Mouse (Mus musculus) embryonic fibroblast, embryonic 13.5 days (primary cell): Measurements from ENCODE around the gene Cabp4.

ENCODE experiments used
- CTCF ChIP-seq: IDR thresholded peaks from 2 replicates; pipeline ENCODE4 v1.5.1; 2011; ENCODE audit warnings: mild to moderate bottlenecking, control low read depth, low read length, moderate library complexity, borderline replicate concordance; ENCODE audit not compliant: insufficient read depth
- POLR2A ChIP-seq: IDR thresholded peaks from 2 replicates; pipeline ENCODE4 v1.6.1; 2011; ENCODE audit warnings: low read depth, mild to moderate bottlenecking, control low read depth, low read length, moderate library complexity

DNA sequence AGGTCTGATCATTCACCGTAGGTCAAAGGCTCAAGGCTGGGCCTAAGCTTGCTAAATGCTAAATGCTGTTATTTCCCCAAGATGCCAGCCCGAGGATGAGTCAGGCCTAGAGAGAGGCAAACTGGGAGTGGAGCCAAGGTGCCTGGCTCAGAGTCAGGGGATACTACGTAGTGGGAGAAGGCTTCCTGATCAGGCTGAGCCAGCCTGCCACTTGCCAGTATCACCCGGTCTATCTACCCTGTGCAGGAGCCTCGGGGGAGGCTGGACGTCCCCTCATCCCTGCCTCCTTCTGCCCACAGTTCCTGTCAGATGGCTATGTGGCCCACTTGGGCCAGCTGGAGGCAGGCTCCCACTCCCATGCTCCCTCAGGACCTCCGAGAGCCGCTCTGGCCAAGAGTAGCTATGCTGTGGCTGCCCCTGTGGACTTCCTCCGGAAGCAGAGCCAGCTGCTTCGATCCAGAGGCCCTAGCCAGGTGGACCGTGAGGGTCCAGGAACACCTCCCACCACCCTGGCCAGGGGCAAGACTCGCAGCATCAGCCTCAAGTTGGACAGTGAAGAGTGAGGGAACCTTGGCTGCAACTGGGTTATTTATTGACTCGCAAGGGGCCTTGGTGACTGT, 30.5 kb downstream of the Cabp4 start:
- TF ChIP-seq CTCF, result no peak
- no peak for TF ChIP-seq POLR2A
